Mouse (Mus musculus): ENCODE results near the gene Cradd.

GRCm38 (mm10) chr10:95164949-95165348 lies 159.0 kb downstream of the Cradd start:
- TF ChIP-seq MAX (IDR thresholded peaks at IDR 0.05; ENCODE audit: low read depth) (no peak), POLR2A (IDR thresholded peaks at IDR 0.05; ENCODE audit: insufficient read length, low read depth) (no peak), TCF3 (IDR thresholded peaks at IDR 0.05; ENCODE audit: insufficient read length, low read depth) (no peak)
